In the genomic region with DNA sequence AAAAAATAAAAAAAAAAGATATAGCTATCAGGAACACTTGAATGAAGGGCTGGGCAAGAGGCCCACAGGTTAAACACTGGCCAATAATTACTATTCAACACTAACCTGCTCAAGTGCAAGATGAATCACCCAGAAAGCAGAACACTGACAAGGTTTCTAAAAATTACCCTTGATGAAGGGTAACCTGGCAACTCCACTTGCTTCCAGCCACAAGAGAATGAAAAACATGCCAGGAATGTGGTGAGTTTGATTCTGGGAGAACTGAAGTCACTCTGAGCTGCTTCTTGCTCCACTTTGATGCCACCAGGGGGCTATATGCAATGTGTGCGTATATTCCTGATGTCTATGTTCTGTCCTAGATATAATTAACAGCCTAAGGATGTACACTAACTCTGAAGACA, we compare ENCODE assay signal across 9 mouse cellular contexts. TPM values are rescaled to one million over a fixed set of nuclear protein-coding genes. Genes with fewer than 3 reads are reported as not detected.
DNase-seq lines count a peak whose midpoint lies in the region; ATAC-seq and TF ChIP-seq lines count a peak whose summit lies in the region.
"Had no signal": no experiment of that assay in that cellular context is flagged by ENCODE, and none has a peak within 500 bp of the region (broad histone marks: within the 10 kb centered on the region; RNA-seq: fewer than 3 reads in every experiment).

No protein-coding gene starts in this region.

- no peak overlapping the region for H3K27ac ChIP-seq in left cerebral cortex, adult 2 months
- peak overlapping the region; percentile 86 for H3K27ac ChIP-seq in heart, embryonic 16.5 days (ENCODE audit: low read length)
- H3K27ac ChIP-seq: hindbrain, embryonic 15.5 days had no signal

- no peaks in the 10 kb centered on the region for H3K27me3 ChIP-seq in heart, embryonic 16.5 days (ENCODE audit: control insufficient read depth, insufficient read depth, low read length)

- 11% methylated on average over 1 of the region's 1 CpGs for whole genome bisulfite sequencing in heart, embryonic 16.5 days

- no peaks in the 10 kb centered on the region for H3K36me3 ChIP-seq in heart, embryonic 16.5 days (ENCODE audit: control insufficient read depth, insufficient read depth)
- H3K36me3 ChIP-seq: hindbrain, embryonic 15.5 days had no signal

- H3K4me1 ChIP-seq in heart, embryonic 16.5 days (ENCODE audit: control insufficient read depth, insufficient read depth, low read length): peaks cover 22% of the 10 kb centered on the region

- no peak for DNase-seq in left cerebral cortex, adult 2 months (ENCODE audit: extremely low spot score in 1 of 2, low spot score in 2 of 2)
- no peak for DNase-seq in left cerebral cortex, postnatal 10 days (ENCODE audit: extremely low spot score in 1 of 2, low spot score in 2 of 2)
- peak; percentile 90 for DNase-seq in R1 (ENCODE audit: low read depth, low spot score)
- peak; percentile 78 for DNase-seq in lung, postnatal 25 days (ENCODE audit: low spot score)
- DNase-seq in cerebellum, postnatal 36 days: no peak
- no peak for DNase-seq in cerebellum, postnatal 25 days

- TF ChIP-seq CTCF in left cerebral cortex, adult 2 months (IDR thresholded peaks at IDR 0.05): peak; percentile 37

- no peak overlapping the region; the same call in 1 of the 2 replicates for H3K9ac ChIP-seq in heart, embryonic 16.5 days (ENCODE audit: low read length)
- H3K9ac ChIP-seq: hindbrain, embryonic 15.5 days had no signal

- no peak overlapping the region for H3K4me3 ChIP-seq in left cerebral cortex, adult 2 months
- H3K4me3 ChIP-seq in heart, embryonic 16.5 days (ENCODE audit: low read length): 0 out of 2 replicates have a peak overlapping the region, but pooled peaks have one; percentile 18
- H3K4me3 ChIP-seq: hindbrain, embryonic 15.5 days had no signal

- no peaks in the 10 kb centered on the region for H3K9me3 ChIP-seq in heart, embryonic 16.5 days (replicated peaks; ENCODE audit: control insufficient read depth, low read length)
- H3K9me3 ChIP-seq: hindbrain, embryonic 15.5 days had no signal

- 0 out of 2 replicates have a peak, but pooled peaks have one; percentile 1 for ATAC-seq in heart, embryonic 16.5 days (replicated peaks; ENCODE audit: extremely low read depth, insufficient read depth, low FRiP score)
- no peak for ATAC-seq in frontal cortex, adult (ENCODE audit: low TSS enrichment)

- H3K4me2 ChIP-seq in heart, embryonic 16.5 days (ENCODE audit: low read depth, low read length): peak overlapping the region; percentile 57
- H3K4me2 ChIP-seq: hindbrain, embryonic 15.5 days had no signal

- intact Hi-C loops in left cerebral cortex, adult 2 months (cut with DNase I): loop anchor here (10.0 kb wide), 1 partner anchor 590 kb away; no protein-coding TSS in a partner anchor
- intact Hi-C loops in left cerebral cortex, postnatal 10 days (cut with DNase I): no loop called here

RNA-seq across cellular contexts. Expression of a gene that starts 2.2 kb away (rescaled TPM):
- 10 to 100 TPM; 26.8 to 29.3 TPM for total RNA-seq in left cerebral cortex, adult 2 months (2021)
- 10 to 100 TPM in 1 of 2 experiments, 1 to 10 TPM in 1; 9.9 to 10.1 TPM for total RNA-seq in left cerebral cortex, postnatal 10 days (2021)
- polyA plus RNA-seq in heart, embryonic 16.5 days (2015; fragmentation: Nextera tagmentation; extraction: Ambion mirVana): 27.7 and 29.6 TPM in 2 replicates

RNA-seq across cellular contexts. Expression of a gene that starts 6.5 kb away (rescaled TPM):
- 100 to 1,000 TPM; 185 to 196 TPM for total RNA-seq in left cerebral cortex, adult 2 months (2021)
- total RNA-seq in left cerebral cortex, postnatal 10 days (2021): 100 to 1,000 TPM; 119 to 127 TPM
- 50.4 and 53.2 TPM in 2 replicates for polyA plus RNA-seq in heart, embryonic 16.5 days (2015; fragmentation: Nextera tagmentation; extraction: Ambion mirVana)

RNA-seq across cellular contexts. Expression of a gene that starts 26.0 kb away (rescaled TPM):
- under 1 TPM; 0.41 to 0.84 TPM for total RNA-seq in left cerebral cortex, adult 2 months (2021)
- total RNA-seq in left cerebral cortex, postnatal 10 days (2021): under 1 TPM; 0.81 to 0.91 TPM
- polyA plus RNA-seq in heart, embryonic 16.5 days (2015; fragmentation: Nextera tagmentation; extraction: Ambion mirVana): 4.1 and 5.2 TPM in 2 replicates

Comparison
In these comparisons a context has a peak if more than half of its experiments do, and no peak if none do; other contexts are left out.
1. DNase-seq: peak in R1 (single experiment) and lung, postnatal 25 days (single experiment); none in left cerebral cortex, adult 2 months (0 of 2), left cerebral cortex, postnatal 10 days (0 of 2), cerebellum, postnatal 36 days (0 of 2) and cerebellum, postnatal 25 days (0 of 2).